Mouse (Mus musculus) cerebellum, adult 11-12 months (tissue): ENCODE data around the gene Ap4e1.
A peak's percentile ranks its signal among the peaks of the same experiment; 100 is the strongest.

Experiments
- DNase-seq: peaks from one replicate; pipeline ENCODE4 v3.0.0; 2022

Ap4e1 gene

DNA sequence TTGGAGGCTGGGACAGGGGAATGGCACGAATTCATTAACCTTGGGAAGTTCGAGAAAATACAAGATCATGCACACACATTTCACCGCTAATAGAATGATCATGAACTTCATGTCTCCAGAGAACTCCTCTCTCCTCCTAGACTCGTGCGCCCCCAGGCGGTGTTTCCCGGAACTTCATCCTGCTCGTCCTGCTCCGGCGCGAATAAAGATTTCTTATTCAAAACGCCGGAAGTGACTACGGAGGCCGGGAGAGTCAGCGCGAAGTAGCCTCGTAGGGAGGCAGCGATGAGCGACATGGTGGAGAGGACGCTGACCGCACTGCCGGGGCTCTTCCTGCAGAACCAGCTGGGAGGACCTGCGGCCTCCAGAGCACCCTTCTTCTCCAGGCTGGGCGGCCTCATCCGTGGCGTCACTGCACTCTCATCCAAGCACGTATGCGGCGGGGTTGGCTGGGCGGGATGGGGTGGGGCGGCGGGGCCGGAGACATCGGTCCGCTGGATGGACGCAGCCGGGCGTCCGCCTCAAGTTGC, at the start of gene Ap4e1:
Ap4e1 (plus strand) TSS at position 249 of the 530 bp plus-strand sequence.
- DNase-seq: peak; percentile 90

DNA sequence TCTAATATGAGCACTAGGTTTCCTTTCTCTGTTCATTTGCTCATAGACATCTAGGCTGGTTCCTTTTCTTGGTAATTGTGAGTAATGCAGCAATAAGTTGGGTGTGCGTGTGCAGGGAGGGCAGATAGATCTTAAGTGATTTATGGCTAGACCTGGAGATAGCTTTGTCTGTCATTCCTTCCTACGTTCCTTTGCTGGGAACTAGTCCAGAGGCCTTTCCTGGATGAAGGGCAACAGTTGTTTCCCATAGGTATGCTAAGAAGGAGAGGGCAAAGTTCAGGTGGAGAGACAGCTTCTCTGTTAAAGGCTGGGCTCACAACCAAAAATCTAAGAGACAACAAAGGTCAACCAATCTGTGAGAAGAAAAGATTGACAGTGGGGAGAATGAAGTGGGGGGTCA, 46.8 kb upstream of the Ap4e1 start:
- DNase-seq: no peak

DNA sequence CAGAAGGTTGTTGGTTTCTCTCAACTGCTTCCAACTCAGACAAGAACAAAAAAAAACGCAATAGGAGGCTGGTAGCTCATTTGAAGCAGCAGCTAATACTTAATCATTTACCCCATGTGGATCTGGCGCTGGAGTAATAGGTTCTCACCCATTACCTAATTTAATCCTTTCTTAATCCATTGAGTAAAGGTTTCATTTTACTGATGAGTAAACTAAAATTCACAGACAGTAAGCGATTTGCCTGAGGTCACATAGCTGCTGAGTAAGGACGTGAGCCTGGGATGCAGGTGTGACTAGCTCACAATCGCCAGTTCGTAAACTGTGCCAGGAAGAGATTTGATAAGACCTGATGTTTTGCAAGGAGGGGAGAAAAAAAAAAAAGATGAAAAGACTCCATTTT, 31.1 kb upstream of the Ap4e1 start:
- no peak for DNase-seq

DNA sequence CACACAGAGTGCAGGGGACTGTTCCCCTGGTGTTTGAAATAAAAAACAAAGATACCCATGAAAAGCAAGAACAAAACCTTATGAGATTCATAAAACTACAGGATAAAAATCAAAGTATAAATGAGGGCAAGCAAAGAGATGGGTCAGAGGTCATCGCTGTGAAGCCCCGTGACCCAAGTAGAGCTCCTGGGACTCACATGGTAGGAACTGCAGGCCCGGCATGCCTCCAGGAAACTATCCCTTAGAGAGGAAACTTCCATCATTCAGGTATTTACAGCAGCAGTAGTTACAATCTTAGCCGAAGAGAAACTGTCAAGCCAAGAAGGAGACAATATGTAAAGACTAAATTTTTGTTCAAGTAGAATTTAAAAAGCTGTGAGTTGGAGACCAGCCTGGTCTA, 25.3 kb upstream of the Ap4e1 start:
- DNase-seq: no peak

DNA sequence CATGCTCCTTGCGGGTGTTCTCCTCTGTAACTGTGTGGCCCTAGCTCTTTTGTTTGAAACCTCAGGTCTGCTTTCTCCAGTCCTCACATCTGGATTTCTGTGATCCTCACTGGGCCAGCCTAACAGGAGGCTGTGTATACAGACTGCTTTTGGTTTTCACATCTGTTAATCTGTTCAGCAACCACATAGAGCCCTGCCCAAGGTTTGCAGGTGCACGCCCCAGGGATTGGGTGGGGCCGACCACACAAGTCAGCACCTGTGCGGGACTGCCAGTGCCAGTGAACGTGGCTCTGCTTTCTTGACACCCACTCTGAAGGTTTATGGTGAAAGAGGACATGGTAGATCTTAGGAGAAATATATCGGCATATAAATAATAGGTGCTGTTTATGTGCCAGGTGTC, 18.6 kb upstream of the Ap4e1 start:
- no peak for DNase-seq

DNA sequence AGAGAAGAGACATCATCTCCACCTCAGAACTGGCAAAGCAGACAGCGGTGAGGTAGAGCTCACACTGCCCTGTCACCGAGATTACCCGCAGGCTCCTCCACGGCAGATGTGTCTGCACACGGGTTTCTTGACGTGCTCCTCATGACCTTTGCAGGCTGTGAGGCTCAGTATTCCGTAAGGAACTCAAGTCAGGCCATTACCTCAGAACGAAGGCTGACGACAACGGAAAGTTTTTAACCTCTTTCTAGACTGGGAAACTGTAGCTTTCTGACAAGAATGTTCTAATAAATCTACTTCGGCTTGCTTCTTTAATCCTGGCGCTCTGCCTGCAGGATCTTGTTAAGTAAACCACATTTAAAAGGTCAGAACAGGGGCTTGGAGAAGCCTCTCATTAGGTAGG, 15.8 kb upstream of the Ap4e1 start:
- no peak for DNase-seq

DNA sequence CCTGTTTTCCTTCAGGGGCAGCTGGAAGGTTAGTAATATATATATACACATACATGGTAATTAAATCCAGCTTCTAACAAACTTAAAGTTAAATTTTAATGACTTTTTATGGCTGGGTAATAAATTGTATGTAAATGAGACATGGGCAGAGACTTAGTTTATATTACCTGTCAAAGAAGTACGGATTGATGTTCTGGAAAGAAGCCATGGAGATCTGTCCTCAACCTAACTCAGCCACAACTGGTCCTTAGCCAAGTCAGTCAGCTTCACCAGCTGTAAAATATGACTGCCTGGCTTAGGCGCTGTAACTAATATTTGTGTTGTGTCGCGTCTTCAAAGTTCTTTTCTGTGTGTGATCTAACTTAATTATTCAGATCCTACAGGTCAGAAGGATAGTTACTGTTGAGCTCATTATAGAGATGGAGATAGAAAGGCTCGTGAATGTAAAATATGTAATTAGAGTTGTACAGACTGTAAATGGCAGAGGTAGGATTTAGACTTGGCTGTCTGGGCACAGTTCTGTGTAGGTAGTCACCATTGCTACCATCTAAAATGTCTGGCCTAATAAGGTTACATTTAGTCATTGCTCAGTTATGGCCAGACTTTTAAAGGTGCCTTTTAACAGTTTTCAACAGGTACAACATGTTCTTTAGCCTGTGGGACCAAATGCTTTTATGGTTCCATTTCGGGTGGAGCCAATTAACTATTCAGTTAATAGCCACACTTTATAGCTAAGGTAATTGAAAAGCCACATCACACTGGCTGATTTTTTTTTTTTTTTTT, 13.9 kb upstream of the Ap4e1 start:
- DNase-seq: no peak

DNA sequence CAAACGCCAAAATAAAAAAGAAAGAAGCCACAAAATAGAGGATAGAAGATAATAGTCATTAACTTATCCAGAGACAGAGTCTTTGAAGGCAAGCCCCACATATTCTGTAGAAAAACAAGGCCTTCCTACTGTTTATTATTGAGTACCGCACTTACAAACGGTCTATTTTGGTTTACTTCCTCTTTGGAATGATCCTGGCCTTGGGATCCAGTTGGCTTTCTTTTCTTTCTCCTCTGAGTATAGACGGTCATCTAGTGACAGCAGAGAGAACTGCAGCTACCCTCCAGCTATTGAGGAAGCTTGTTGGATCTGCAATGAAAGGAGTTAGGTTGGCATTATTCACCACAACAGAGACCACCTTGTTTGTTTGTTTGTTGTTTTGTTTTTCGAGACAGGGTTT, 11.8 kb upstream of the Ap4e1 start:
- DNase-seq: peak; percentile 23

DNA sequence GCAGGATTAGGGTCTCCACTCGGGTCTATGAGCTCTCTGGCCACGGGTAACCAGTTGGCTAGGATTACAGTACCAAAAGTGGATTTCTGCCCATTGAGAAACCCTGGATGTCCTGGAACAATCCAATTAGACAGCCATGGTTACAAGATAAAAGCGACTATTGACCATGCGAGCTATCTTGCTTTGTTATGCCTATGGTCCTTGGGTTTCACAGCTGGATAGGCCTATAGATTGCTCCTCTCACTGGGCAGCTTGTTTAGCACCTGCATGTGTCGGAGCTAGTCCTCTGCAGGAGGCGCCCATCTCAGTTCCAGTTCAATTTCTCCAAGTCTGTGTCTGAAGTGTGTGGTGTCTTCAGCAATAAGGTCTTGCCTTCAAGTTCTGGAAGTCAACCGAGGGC, 10.3 kb upstream of the Ap4e1 start:
- DNase-seq: no peak

DNA sequence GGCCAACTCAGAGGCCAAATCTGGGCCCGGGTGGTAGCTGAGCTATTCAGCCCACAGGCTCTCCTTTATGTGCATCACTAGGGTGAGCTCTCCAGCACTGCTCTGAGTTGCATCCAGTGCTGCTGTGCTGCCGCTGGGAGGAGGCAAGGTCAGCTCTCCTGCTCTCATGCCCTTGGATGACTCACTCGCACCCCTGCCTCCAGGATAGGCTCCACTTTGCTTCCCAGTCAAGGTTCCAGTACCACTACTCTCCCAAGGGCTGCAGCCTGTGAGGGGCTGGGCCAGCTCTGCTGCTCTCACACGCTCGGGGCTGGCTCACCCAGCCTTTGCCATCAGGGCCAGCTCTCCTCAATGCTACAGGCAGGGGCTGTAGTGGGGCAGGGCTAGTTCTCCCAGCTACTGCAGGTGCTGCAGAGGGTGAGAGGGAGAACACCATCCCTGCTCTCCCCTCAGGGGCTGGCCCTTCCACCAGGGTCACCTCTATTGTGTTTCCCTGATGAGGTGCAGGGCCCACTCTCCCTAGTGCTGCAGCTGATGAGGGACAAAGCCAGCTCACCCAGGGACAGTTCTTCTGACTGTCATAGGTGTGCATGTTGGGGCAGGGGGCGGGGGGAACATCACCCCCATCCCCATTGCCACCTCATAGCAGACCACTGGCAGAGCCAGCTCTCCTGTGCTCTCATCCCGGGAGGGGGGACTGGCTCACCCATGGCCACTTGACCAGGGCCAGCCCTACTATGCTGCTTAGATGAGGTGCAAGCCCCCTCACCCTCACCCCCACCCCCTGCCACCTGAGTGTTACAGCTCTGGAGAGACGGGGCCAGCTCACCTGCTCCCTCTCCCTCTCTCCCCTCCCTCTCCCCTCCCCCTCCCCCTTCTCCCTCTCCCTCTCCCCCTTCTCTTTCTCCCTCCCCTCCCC, 7.9 kb upstream of the Ap4e1 start:
- no peak for DNase-seq

DNA sequence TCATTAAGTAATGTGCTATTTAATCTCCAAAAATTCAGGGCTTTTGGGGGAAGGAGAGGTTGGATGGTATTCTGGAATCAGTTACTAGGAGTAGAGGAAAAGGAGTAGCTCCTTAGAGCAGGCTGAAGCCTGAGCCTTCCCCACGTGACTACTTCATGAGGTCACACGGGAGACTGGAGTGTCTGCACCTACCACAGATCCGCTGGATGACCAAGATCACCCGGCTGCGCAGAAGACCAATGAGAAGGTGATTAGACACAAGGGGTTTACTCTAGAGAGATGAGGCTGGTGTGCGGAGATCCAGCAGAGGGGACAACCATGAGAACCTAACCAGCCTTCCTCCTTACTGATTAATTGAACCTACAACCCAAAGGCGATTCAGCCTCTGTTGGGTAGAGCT, 4.5 kb upstream of the Ap4e1 start:
- DNase-seq: no peak

DNA sequence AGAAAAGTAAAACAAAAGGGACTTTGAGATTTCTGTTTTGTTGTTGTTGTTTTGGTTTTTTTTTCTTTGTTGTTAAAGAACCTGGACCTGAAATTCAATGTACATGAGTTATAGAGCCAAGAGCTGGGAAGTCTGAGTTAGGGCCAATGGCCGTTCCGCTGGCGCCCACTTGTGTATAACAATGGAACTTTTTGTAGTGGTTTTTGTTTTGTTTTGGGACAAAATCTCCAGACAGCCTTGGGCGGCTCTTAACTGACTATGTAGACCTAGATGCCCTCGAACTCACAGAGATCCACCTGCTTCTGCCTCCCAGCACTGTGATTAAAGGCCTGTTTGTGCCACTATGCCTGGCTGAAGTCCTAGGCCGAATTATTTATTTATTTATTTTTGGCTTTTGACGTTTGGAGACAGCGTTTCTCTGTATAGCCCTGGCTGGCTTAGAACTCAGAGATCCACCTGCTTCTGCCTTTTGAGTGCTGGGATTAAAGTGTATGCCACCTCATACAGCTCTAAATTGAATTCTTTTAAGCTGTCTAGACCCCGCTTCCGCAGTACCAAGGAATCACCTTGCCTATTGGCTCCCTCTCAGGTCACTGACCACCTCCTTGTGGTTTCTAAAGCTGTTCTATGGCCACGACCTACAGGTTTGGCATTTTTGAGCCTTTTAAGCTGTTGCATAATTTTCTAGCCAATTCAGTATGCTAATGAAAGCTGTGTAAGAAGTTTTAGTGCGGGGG, 1.7 kb upstream of the Ap4e1 start:
- DNase-seq: peak; percentile 10

DNA sequence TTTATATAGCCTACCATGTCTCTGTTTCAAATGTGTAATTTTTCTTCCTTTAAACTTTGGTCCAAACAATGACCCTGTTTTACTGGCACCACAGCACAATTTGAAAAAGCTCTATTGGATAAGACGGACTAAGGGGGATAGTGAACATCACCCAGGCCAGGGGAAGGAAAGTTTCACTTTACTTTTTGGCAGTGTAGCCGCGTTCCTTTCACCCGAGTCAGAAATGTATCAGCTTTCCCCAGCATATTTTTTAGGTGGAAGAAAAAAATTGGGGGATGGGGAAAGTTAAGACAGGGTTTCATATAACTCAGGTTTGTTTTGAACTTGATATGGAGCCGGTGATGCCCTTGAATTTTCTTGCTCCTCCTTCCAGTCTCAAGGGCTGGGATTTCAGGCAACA, 1.0 kb upstream of the Ap4e1 start:
- DNase-seq: no peak

DNA sequence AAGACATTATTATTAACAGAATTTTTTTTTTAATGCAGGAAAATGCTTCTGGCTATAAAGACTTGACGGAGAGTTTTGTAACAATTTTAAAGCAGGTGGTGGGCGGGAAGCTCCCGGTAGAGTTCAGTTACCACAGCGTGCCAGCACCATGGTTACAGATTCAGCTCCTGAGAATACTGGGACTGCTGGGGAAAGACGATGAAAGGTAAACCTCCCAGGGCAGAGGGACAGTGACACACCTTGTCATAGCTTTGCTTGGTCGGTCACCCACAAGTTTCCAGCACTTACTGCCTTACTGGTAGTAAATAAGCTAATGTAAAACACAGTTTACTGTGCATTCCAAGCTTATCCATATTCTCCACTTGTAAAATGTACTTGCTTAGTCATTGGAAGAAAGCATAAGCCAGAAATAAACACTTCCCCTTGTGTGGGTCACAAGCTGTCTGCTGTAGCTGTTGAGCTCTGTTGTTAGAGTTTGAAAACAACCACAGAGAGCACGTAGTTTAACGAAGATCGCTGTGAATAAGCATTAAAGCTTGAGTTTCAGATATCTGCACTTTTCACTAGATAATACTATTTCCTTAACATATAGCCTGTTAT, 26.6 kb downstream of the Ap4e1 start:
- no peak for DNase-seq

DNA sequence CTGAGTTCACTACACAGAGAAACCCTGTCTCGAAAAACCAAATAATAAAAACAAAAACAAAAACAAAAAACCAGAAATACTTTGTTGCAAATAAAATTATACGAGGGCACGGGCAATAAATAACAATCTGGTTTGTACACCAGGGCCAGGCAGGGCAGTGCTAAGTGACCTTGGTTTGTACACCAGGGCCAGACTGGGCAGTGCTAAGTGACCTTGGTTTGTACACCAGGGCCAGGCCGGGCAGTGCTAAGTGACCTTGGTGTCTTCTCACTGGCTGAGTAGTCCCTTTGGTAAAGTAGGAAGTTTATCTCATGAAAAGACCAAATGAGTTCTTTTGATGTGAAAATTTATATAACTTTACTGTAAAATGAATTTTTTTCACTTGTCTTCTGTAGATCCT, 28.8 kb downstream of the Ap4e1 start:
- no peak for DNase-seq

DNA sequence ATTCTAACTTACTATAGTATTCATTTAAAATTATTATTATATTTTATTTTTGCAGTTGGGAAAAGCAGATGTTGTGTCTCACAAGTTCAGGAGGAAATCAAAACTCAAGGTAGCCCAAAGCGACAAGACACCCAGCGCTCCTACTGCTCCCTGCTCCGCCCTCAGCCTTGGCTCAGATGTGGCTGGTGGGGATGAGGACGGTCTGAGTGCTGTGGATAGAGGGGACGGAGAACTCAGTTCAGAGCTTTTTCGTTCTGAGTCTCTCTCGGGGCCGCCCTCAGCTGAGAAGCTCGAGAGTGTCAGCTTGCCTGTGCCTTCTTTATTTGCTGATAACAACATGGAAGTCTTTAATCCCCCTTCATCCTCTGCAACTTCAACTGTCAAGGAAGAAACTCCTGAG, 53.0 kb downstream of the Ap4e1 start:
- DNase-seq: no peak

DNA sequence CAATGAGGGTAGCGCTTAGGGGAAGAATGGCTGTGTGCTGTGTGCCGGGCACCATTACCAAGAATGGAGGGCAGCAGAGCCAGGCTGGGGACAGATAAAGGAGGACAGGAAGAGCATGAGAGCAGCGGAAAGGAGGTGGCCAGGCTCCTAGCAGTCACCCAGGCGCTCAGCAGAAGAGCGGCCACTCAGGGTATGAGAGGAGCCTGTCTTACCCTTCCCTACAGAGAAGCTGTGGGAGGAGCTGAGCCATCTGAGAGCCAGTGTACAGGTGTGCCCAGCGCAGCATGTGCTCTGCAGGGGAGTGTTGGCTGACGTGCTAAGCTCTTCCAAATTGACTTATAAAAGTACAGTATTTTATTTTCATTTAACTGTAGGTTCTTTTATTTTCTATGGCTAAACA, 60.3 kb downstream of the Ap4e1 start:
- no peak for DNase-seq

DNA sequence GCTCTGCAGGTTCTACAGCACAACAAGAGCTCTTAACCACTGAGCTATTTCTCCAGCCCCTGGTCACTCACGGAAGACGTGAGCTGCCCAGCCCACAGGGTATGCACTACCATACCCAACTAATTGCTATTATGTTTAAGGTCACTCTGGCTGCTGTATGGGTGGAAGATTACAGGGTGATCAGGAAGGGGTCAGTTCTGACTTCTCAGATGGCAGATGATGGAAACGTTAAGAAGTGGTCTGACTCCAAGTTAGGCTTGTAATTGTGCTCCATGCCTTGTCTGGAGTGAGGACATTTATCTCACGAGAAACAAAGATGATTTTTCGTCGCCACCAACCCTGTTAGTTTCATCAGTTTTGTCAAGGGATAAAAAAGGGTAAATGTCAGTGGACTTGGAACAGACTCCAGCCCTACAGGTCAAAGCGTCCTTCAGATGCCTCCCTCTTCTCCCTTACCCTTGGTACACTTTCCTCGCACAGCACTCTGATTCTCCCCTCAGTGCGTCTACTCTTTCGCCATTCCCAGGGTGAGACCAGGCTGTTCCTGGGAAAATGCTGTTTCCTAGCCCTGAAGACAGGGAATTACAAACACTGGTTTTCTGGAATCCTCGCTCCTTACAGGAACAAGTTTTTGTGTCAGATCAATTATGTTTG, 61.4 kb downstream of the Ap4e1 start:
- no peak for DNase-seq

DNA sequence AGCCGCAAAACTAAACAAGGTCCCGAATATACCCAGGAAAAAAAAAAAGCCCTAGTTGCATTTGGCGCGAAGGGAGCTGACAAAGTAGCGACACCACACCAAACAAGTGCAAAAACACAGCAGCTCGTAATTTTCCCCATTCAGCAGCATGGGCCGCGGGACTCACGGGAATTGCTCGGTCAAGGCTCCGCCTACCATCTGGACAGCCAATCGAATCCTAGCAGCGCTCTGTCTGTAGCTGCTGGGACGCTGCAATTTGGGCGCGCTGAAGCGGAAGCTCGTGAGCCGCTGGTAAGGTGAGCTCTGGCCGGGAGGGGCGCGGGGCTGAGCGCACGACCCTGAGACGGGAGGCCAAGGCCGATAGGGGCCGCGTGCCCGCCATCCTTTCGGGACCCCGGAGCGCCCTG, 61.9 kb downstream of the Ap4e1 start, which contains the start of gene Blvra:
Blvra (plus strand) TSS at position 231 of the 407 bp plus-strand sequence.
- DNase-seq: peak; percentile 85

DNA sequence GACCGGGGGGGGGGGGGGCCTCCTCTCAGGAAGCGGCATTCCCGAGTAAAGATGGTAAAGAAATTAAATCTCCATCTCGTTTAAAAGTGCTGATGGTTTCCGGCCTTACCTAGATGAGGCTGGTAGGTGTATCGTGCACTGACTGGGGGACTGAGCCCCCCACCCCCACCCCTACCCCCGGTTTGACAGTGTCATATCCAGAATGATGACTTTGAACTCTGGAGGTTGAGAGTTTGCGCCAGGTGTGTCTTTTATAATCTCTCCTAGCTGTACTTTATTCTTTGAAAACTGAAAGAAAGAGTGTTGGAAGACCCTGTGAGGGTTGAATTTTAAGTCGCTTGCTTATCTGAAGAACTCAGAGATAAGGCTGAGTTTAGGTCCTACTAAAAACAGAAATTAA, 62.4 kb downstream of the Ap4e1 start:
- no peak for DNase-seq

DNA sequence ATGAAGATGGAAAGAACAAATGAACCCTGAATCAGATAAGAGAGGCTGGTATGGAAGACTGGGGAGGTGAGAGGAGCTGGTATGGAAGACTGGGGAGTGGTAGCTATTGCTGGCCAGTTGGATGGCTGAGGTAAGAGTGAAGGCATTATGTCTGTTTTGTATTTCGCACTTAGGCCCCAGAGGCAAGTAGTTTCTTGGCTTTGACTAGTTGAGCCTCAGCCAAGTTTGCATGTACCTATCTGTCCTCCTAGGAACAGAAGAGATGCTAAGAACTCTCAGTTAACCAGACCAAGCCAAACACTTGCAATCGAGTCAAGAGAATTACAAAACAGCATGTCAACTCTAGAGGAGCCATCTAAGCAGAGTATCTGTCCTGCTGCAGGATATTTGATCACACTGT, 65.6 kb downstream of the Ap4e1 start:
- no peak for DNase-seq

DNA sequence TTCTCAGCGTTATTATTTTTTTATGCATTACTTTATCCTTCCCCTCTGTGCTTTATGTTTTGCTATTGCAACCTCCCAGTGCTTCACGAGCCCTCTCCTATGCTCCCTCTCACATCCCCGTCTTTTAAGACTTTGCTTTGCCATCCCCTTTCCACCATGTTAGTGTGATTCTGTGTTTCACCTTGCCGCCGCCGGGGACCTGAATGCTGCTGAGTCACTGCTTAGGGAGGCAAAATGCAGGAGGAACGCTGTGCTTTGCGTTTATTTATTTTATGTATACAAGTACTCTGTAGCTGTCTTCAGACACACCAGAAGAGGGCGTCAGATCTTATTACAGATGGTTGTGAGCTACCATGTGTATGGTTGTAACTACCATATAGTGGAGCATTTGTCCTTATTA, 69.1 kb downstream of the Ap4e1 start:
- DNase-seq: no peak
